Mouse (Mus musculus) large intestine, adult 2 months (tissue): ENCODE results near the gene Rfpl4. TPM values are rescaled to one million over a fixed set of nuclear protein-coding genes. Genes with fewer than 3 reads are reported as not detected.
"Not testable (repeated sequence)": the region's sequence is repeated elsewhere in the genome, so short reads cannot be mapped to it uniquely, and the experiment has no call there.

Source experiments
- DNase-seq: peaks from one replicate; pipeline ENCODE4 v3.0.0-alpha.2; 2012; ENCODE audit warnings: low read depth, low spot score
- WGBS: fragments of 180-500 bp; shearing (Covaris S2); methylation state at CpG from one replicate; pipeline ENCODE4 v1.1.7; 2018; 5-methylcytosine and 5-hydroxymethylcytosine counted together
- polyA plus RNA-seq: library from polyadenylated mRNA; depleted of rRNA; stranded (reverse); fragments of >200 nt; gene quantifications from 2 replicates; pipeline ENCODE4 v1.2.3, GENCODE M21; 2012; rRNA removed

Gene Rfpl4
- polyA plus RNA-seq, 1 experiment, result not detected

- no peak for DNase-seq
- WGBS, result 51% methylated on average over 2 of the region's 2 CpGs
Observed at GRCm38 (mm10) chr7:5081939-5082338, 34.8 kb downstream of the Rfpl4 start.

GRCm38 (mm10) chr7:5081241-5081640, 35.5 kb downstream of the Rfpl4 start:
- no peak for DNase-seq
- WGBS, result 20% methylated on average over 6 of the region's 6 CpGs

GRCm38 (mm10) chr7:5080815-5081214, 35.9 kb downstream of the Rfpl4 start:
- DNase-seq, result no peak
- WGBS, result 4% methylated on average over 6 of the region's 6 CpGs

GRCm38 (mm10) chr7:5080010-5080751, 36.6 kb downstream of the Rfpl4 start, which contains the start of gene Epn1:
Gene Epn1, plus strand, starts transcription at chr7:5080235.
- under 1% methylated on average over 81 of the region's 81 CpGs for WGBS

GRCm38 (mm10) chr7:5079365-5080009, 37.3 kb downstream of the Rfpl4 start:
- DNase-seq, result not testable (repeated sequence)
- WGBS, result 34% methylated on average over 11 of the region's 13 CpGs

More at GRCm38 (mm10) chr7:5080010-5080751, 36.6 kb downstream of the Rfpl4 start, which contains the start of gene Epn1:
- peak; percentile 85 for DNase-seq

GRCm38 (mm10) chr7:5076931-5077330, 39.8 kb downstream of the Rfpl4 start:
- WGBS, result 75% methylated on average over 2 of the region's 2 CpGs
- no peak for DNase-seq

GRCm38 (mm10) chr7:5074984-5075383, 41.8 kb downstream of the Rfpl4 start:
- WGBS, result 92% methylated on average over 5 of the region's 5 CpGs

GRCm38 (mm10) chr7:5073586-5073985, 43.2 kb downstream of the Rfpl4 start:
- DNase-seq, result no peak
- WGBS, result 32% methylated on average over 1 of the region's 1 CpGs

More at GRCm38 (mm10) chr7:5074984-5075383, 41.8 kb downstream of the Rfpl4 start:
- DNase-seq, result no peak

GRCm38 (mm10) chr7:5064886-5065285, 51.9 kb downstream of the Rfpl4 start:
- no peak for DNase-seq
- WGBS, result 87% methylated on average over 6 of the region's 6 CpGs

- WGBS, result under 1% methylated on average over 51 of the region's 51 CpGs
- DNase-seq, result no peak
Observed at GRCm38 (mm10) chr7:5062360-5063001, 54.3 kb downstream of the Rfpl4 start.

- no peak for DNase-seq
- WGBS, result under 1% methylated on average over 63 of the region's 65 CpGs
Observed at GRCm38 (mm10) chr7:5061774-5062359, 54.9 kb downstream of the Rfpl4 start, which contains the start of gene U2af2. Gene U2af2, plus strand, starts transcription at chr7:5062143.

GRCm38 (mm10) chr7:5060944-5061773, 55.6 kb downstream of the Rfpl4 start:
- under 1% methylated on average over 60 of the region's 60 CpGs for WGBS
- peak; percentile 95 for DNase-seq

- 2% methylated on average over 27 of the region's 27 CpGs for WGBS
- DNase-seq, result no peak
Observed at GRCm38 (mm10) chr7:5060239-5060731, 56.5 kb downstream of the Rfpl4 start.

Other genes with a start within 250 kb of the Rfpl4 start
- gene Isoc2b, start 246.7 kb downstream of the Rfpl4 start, polyA plus RNA-seq, result 20.4 and 27.2 TPM in 2 replicates
- 14.7 and 16.2 TPM in 2 replicates for gene Isoc2a, start 239.8 kb downstream of the Rfpl4 start, polyA plus RNA-seq
- not detected in 2 replicates for gene Gm36210, start 210.4 kb downstream of the Rfpl4 start, polyA plus RNA-seq
- 12.7 and 14.6 TPM in 2 replicates for gene Zfp628, start 201.7 kb downstream of the Rfpl4 start, polyA plus RNA-seq
- 4.3 and 7.1 TPM in 2 replicates for gene Nat14, start 194.9 kb downstream of the Rfpl4 start, polyA plus RNA-seq
- gene Ssc5d, start 191.2 kb downstream of the Rfpl4 start, polyA plus RNA-seq, result 2.9 and 3.6 TPM in 2 replicates
- 0.06 and 0.18 TPM in 2 replicates for gene Sbk2, start 152.5 kb downstream of the Rfpl4 start, polyA plus RNA-seq
- not detected in 2 replicates for gene Sbk3, start 145.8 kb downstream of the Rfpl4 start, polyA plus RNA-seq
- gene Zfp579, start 120.8 kb downstream of the Rfpl4 start, polyA plus RNA-seq, result 30.6 and 33.2 TPM in 2 replicates
- gene Zfp524, start 102.5 kb downstream of the Rfpl4 start, polyA plus RNA-seq, result 39.4 and 44.3 TPM in 2 replicates
- 22.2 and 29.6 TPM in 2 replicates for gene Fiz1, start 102.3 kb downstream of the Rfpl4 start, polyA plus RNA-seq
- 0.37 TPM in 1 of 2 replicates, not detected in the other for gene Gm44973, start 101.5 kb downstream of the Rfpl4 start, polyA plus RNA-seq
- gene Zfp865, start 96.6 kb downstream of the Rfpl4 start, polyA plus RNA-seq, result 14.2 and 20.5 TPM in 2 replicates
- gene Ccdc106, start 96.4 kb downstream of the Rfpl4 start, polyA plus RNA-seq, result 1.4 and 1.8 TPM in 2 replicates
- not detected in 2 replicates for gene 4632433K11Rik, start 82.8 kb downstream of the Rfpl4 start, polyA plus RNA-seq
- gene Zfp784, start 78.5 kb downstream of the Rfpl4 start, polyA plus RNA-seq, result 6.8 and 7.0 TPM in 2 replicates
- 5.2 and 6.3 TPM in 2 replicates for gene Zfp580, start 65.4 kb downstream of the Rfpl4 start, polyA plus RNA-seq
- 150 and 173 TPM in 2 replicates for gene U2af2, start 54.8 kb downstream of the Rfpl4 start, polyA plus RNA-seq
- gene Epn1, start 36.7 kb downstream of the Rfpl4 start, polyA plus RNA-seq, result 238 and 291 TPM in 2 replicates
- 0.42 and 0.48 TPM in 2 replicates for gene Rasl2-9, start 9.0 kb upstream of the Rfpl4 start, polyA plus RNA-seq
- not detected in 2 replicates for gene Vmn1r55, start 32.7 kb upstream of the Rfpl4 start, polyA plus RNA-seq
- gene Vmn1r56, start 79.8 kb upstream of the Rfpl4 start, polyA plus RNA-seq, result not detected in 2 replicates
- not detected in 2 replicates for gene Vmn1r57, start 101.5 kb upstream of the Rfpl4 start, polyA plus RNA-seq
- not detected in 2 replicates for gene Gm5065, start 233.6 kb upstream of the Rfpl4 start, polyA plus RNA-seq
- not detected in 2 replicates for gene Nlrp2, start 234.1 kb upstream of the Rfpl4 start, polyA plus RNA-seq